ENCODE assay signal across 9 mouse cellular contexts in genomic region chr6:35297001-35297400, GRCm38 (mm10). TPM values are rescaled to one million over a fixed set of nuclear protein-coding genes. Genes with fewer than 3 reads are reported as not detected.
DNase-seq lines count a peak whose midpoint lies in the region; ATAC-seq and TF ChIP-seq lines count a peak whose summit lies in the region.
"Had no signal": no experiment of that assay in that cellular context is flagged by ENCODE, and none has a peak within 500 bp of the region (broad histone marks: within the 10 kb centered on the region; RNA-seq: fewer than 3 reads in every experiment).

No protein-coding gene starts in this region.

- ATAC-seq in frontal cortex, adult (ENCODE audit: low TSS enrichment), result no peak

- no peak for TF ChIP-seq CTCF in gastrocnemius, adult 2 months (IDR thresholded peaks at IDR 0.05)

- no peak overlapping the region for H3K4me3 ChIP-seq in gastrocnemius, adult 2 months
- H3K4me3 ChIP-seq: neural tube, embryonic 12.5 days had no signal

- intact Hi-C loops in gastrocnemius, adult 2 months (cut with DNase I), result no loop called here

- H3K27ac ChIP-seq in gastrocnemius, adult 2 months, result no peak overlapping the region
- H3K27ac ChIP-seq: neural tube, embryonic 12.5 days had no signal

- peak; percentile 33 for DNase-seq in gastrocnemius, adult 2 months
- DNase-seq in gastrocnemius, postnatal 4 days (ENCODE audit: low spot score in 2 of 2), result no peak
- peak; percentile 17 for DNase-seq in urinary bladder, postnatal 14 days (ENCODE audit: low spot score)
- no peak for DNase-seq in urinary bladder, adult 2 months (ENCODE audit: low spot score)
- DNase-seq in kidney, adult 9 months, result peak; percentile 81
- DNase-seq in ovary, postnatal 10 days (ENCODE audit: low spot score), result peak; percentile 24
- DNase-seq in urinary bladder, postnatal 25 days (ENCODE audit: low spot score), result no peak

RNA-seq across cellular contexts. Expression of gene Slc13a4, which starts 10.9 kb away (rescaled TPM):
- total RNA-seq in gastrocnemius, adult 2 months (2021), result under 1 TPM in 1 of 2 experiments, not detected in 1; 0.06 TPM
- total RNA-seq in gastrocnemius, postnatal 4 days (2021), result under 1 TPM; 0.15 to 0.39 TPM
- polyA plus RNA-seq in urinary bladder, adult 2 months (2012; rRNA removed), result 0.63 and 0.74 TPM in 2 replicates

RNA-seq across cellular contexts. Expression of gene Fam180a, which starts 28.9 kb away (rescaled TPM):
- total RNA-seq in gastrocnemius, adult 2 months (2021), result 1 to 10 TPM in 1 of 2 experiments, under 1 TPM in 1; 0.36 to 2.0 TPM
- total RNA-seq in gastrocnemius, postnatal 4 days (2021), result 1 to 10 TPM in 1 of 2 experiments, under 1 TPM in 1; 0.21 to 1.0 TPM
- polyA plus RNA-seq in urinary bladder, adult 2 months (2012; rRNA removed), result 1.4 and 2.7 TPM in 2 replicates
- polyA plus RNA-seq: neural tube, embryonic 12.5 days had no signal

Comparison
In these comparisons a context has a peak if more than half of its experiments do, and no peak if none do; other contexts are left out.
1. DNase-seq: peak in gastrocnemius, adult 2 months (single experiment), urinary bladder, postnatal 14 days (single experiment), kidney, adult 9 months (single experiment) and ovary, postnatal 10 days (single experiment); none in gastrocnemius, postnatal 4 days (0 of 2), urinary bladder, adult 2 months (single experiment) and urinary bladder, postnatal 25 days (single experiment).